Mouse (Mus musculus): ENCODE data around the gene Psmc6.
A peak's percentile ranks its signal among the peaks of the same experiment; 100 is the strongest.

Gene Psmc6

GRCm38 (mm10) chr14:45350931-45351859, 21.6 kb downstream of the Psmc6 start, which contains the start of gene Styx:
Gene Styx (plus strand): TSS chr14:45351093.
- DNase-seq (ENCODE audit: low read depth): peak; percentile 86

- DNase-seq (ENCODE audit: low read depth): no peak
Measured at GRCm38 (mm10) chr14:45364211-45365195, 34.9 kb downstream of the Psmc6 start.

- DNase-seq (ENCODE audit: low read depth): no peak
Measured at GRCm38 (mm10) chr14:45365196-45365587, 35.6 kb downstream of the Psmc6 start.

GRCm38 (mm10) chr14:45378771-45379170, 49.2 kb downstream of the Psmc6 start:
- DNase-seq (ENCODE audit: low read depth): no peak

- no peak for DNase-seq (ENCODE audit: low read depth)
Measured at GRCm38 (mm10) chr14:45380756-45381155, 51.2 kb downstream of the Psmc6 start.

- no peak for DNase-seq (ENCODE audit: low read depth)
Measured at GRCm38 (mm10) chr14:45382912-45383311, 53.3 kb downstream of the Psmc6 start.

- no peak for DNase-seq (ENCODE audit: low read depth)
Measured at GRCm38 (mm10) chr14:45385596-45385995, 56.0 kb downstream of the Psmc6 start.

- no peak for DNase-seq (ENCODE audit: low read depth)
Measured at GRCm38 (mm10) chr14:45387480-45387879, 57.9 kb downstream of the Psmc6 start.

- peak; percentile 67 for DNase-seq (ENCODE audit: low read depth)
Measured at GRCm38 (mm10) chr14:45388345-45389181, 59.0 kb downstream of the Psmc6 start.

GRCm38 (mm10) chr14:45389194-45389593, 59.6 kb downstream of the Psmc6 start:
- DNase-seq (ENCODE audit: low read depth): no peak

Data from c-Kit-positive CD71-negative TER-119-negative erythroid progenitor cells, embryonic 14.5 days (primary cell).